Mouse (Mus musculus): ENCODE measurements at regions not wholly inside any gene's neighbourhood (a gene's known extent, or its start where the extent isn't known, plus 50 kb on each side); places are given as distances from the start of the nearest gene placed in this dataset.

- DNase-seq: peak; percentile 46
Observed at GRCm38 (mm10) chr15:25117980-25118379, 295.6 kb downstream of the Basp1 start.

GRCm38 (mm10) chr15:25102727-25103126 lies 310.8 kb downstream of the Basp1 start:
- DNase-seq: no peak

DNA sequence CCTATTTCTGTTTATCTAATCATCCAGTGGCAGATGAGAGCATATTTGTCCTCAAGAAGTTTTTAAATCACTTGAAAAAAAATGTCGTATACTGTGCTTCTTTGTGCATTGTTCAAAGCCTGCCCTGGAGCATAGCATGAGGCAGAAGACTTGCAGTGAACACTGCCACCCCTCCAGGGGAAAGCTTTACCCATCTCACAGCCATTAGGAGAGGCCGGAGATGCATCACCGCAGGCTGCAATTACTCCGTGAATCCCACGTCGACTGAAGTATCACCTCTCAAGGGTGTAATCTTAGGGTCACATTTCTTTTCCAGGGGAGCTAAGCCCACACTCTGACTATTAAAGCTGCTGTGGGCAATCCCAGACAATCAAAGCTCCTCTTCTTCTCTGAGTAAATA lies 319.8 kb downstream of the Basp1 start:
- no peak for DNase-seq

DNA sequence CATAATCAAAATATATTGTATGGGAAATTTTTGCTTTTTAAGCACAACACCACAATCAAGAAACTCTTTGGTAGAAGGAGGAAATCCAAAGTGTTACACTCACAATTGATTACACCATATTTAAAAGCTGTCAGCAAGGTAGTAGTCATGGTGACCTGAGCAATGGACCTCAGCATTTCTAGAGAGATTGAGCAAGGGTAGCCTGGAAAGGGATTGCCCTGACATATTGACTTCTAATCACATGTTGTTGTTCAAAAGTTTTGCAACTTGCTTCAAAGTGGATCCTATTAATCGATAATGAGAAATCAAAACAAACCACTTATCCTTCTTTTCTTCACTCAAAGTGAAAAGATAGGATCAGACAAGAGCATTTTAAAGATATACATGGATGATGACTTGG lies 343.9 kb downstream of the Basp1 start:
- DNase-seq: no peak

GRCm38 (mm10) chr15:25059347-25059746 lies 354.2 kb downstream of the Basp1 start:
- DNase-seq: no peak

GRCm38 (mm10) chr15:25047875-25048274 lies 365.7 kb downstream of the Basp1 start:
- peak; percentile 67 for DNase-seq

GRCm38 (mm10) chr15:25046514-25047138 lies 366.9 kb downstream of the Basp1 start:
- DNase-seq: no peak

DNA sequence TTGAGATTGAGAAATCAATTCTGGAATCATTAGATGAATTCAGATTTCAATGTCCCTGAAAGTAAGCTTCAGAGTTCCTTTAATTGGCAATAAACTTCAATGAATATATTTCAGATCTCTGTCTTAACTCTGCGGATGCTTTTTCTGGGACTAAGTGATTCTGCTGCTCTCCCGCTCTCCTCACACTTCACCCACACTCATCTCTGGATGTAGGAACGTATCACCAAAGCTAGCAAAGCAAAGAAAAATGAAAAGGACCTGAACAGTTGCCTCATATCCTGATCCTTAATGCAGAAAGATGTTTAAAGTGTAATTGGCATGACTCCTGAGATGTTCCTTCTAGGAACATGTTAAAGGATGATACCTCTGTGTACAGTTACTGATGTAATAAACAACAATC lies 377.3 kb downstream of the Basp1 start:
- no peak for DNase-seq

- DNase-seq: no peak
Observed at GRCm38 (mm10) chr15:25027865-25028264, 385.7 kb downstream of the Basp1 start.

DNA sequence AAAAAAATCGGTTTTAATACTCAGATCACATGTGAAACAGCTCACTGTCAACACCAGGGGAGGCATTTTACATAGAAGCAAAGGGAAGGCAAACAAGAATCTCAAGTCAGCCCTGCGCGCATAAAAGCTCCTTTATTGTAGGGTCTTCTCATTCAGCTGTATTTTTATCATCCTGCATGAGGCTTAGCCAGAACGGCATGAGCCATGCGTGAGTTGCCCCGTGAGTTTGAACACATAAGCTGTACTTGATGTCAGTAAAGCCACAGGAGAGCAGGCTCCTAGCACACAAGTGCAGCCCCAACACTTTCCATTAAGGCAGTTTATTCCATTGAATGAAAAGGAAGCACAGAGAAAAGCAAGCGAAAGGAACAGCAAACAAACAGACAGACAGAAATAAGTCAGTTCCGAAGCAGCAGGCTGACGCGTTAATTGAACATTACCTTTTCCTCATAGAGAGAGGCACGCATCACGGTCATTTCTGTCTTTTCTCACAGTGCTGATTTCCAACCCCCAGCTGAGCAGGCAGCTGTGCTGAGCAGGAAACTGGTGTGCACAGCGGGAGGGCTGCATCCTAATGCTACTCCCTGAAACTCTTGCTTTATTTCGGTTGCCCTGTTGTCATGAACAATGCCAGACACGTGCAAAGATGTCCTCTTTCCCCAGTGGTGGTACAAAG lies 386.6 kb downstream of the Basp1 start:
- no peak for DNase-seq

GRCm38 (mm10) chr15:25026351-25026750 lies 387.2 kb downstream of the Basp1 start:
- DNase-seq: no peak

- DNase-seq: no peak
Observed at GRCm38 (mm10) chr15:25020916-25021315, 392.6 kb downstream of the Basp1 start.

DNA sequence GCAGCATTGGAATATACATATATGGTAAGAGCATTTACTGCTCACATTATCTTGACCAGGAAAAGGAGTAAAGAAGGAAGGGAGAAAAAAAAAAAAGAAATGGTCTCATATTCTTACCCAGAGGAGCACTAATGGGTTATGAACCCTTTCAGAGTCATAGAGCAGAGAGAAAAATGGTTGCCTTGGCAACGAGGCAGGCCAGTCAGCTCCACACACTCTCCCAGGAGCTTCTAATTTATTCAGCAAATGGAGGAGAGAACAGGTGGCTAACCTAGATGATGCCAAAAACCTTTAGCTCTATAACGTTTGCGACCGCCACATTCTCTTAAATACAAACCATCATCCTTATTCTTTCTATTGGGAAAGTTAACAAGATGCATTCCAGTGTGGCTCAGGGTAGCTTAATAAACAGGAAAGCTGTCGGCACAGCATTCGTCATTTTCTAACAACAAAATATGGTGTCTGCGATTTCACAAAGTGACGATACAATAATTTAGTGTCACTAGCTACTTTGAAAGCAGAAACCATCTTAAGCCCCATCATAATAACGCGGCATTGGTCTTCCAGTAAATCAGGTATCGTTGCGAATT lies 394.1 kb downstream of the Basp1 start:
- no peak for DNase-seq

DNA sequence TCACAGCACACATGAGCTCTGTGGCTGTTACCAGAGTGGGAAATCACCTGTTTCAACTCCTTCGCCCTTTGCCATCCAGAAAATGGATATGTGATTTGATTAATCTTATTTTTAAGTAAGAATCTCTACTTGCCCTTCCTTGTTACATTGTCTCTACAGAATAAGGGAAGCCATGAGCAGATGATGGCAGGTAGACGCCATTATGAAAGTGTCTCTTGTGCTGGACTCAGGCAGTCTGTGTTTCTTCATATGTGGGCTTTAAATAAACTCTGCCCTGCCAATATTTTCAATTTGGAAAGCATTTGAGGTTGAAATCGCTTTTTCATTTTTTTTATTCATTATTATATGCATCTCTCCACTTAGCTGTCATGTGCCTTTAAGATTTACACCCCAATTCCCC lies 394.6 kb downstream of the Basp1 start:
- DNase-seq: no peak

- no peak for DNase-seq
Observed at GRCm38 (mm10) chr15:25007720-25008119, 405.8 kb downstream of the Basp1 start.

DNA sequence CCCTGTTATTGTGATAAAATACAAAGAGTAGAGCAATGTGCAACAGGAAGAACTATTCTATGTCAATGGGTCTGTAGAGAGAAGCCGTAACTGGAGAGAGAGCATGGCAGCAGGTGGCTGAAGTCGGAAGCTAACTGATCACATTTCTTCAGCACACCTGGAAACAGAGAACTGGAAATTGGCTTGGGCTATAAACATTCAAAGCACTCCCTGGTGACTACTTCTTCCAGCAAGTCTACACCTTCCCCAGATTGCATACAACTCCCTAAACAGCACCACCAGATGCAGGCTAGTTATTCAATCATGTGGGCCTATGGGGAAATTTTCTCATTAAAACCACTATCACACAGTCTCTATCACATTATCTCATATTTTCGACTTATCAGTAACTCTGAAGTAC lies 413.4 kb downstream of the Basp1 start:
- DNase-seq: no peak

DNA sequence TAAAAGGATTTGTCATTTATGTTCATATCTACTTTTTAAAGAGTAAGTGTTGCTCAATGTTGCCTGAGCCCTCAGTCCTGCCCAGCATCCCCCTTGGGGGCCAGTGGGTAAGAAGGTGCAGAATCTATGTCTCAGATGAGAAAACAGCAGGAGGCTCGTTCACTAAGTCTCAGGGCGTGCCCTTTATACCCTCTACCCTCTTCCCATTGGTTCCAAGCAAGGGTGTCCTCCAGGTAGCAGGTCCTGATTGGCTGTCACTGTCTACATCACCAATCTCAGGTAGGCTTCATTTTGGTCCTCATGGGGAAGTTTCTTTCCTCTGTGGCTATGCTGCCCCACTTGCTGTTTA lies 420.3 kb downstream of the Basp1 start:
- DNase-seq: no peak

DNA sequence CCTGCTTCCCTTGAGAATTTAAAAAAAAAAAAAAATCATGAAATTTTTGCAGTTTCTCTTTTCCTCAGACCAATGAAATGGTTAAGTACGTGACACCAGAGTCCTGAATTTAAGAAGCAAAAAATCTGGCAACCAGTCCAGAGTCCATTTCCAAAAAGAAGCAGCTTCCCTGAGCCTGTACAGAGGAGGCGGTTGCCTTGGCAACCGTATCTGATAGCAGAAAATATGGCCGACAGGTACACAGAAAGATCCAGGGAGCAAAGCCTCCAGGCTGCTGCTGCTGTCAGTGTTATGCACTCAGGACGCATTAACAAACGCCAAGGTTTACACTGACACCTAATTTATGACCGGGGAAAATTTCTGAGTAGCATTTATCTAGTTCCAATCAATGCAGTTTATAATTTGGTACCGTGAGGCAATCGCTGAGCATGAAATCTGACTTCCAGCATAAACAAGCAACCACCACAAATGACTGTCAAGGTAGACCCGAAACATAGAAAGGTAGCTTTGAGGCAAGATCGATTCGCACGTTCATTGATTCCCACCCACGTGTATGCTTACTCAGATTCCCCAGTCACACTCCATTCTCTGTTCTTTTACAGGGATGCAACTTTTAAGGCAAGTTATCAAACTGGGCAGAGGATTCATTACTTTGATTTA lies 420.8 kb downstream of the Basp1 start:
- DNase-seq: no peak

GRCm38 (mm10) chr15:24990082-24990786 lies 423.3 kb downstream of the Basp1 start:
- no peak for DNase-seq

DNA sequence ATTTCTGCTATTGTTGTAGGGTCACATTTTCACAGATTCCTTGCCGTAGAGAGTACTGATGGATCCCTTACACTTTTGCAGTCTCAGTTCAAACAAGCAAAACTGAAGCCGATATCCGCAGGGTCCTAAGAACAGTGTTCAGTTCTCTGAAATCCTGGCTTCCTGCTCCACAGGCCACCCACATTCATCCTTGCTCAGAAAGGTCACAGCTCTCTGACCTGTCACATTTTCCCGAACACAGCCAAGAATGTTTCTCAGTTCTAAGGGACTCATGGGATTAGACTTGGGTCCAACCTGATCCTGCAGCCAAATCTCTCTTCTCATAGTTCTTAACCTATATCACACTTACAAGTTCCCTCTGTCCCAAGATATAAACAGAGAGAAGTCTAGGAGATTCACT lies 432.7 kb downstream of the Basp1 start:
- no peak for DNase-seq

DNA sequence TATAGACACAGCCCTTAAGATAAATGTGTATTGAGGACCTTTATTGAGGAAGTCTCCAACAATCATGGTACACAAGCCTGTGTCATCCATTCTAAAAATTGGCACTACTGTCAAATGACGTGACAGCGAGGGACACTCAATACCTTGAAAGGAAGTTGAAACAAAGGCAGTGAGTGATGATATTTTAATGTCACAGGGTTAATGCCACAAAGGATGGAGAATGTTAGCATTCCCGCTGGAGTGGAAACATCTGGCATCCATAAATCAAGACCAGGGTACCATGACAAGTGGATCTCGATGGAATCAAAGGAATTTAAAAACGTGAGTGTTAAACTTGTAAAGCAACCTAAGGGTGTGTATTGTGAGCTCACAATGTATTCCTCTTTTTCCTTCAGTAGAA lies 441.5 kb downstream of the Basp1 start:
- DNase-seq: no peak

DNA sequence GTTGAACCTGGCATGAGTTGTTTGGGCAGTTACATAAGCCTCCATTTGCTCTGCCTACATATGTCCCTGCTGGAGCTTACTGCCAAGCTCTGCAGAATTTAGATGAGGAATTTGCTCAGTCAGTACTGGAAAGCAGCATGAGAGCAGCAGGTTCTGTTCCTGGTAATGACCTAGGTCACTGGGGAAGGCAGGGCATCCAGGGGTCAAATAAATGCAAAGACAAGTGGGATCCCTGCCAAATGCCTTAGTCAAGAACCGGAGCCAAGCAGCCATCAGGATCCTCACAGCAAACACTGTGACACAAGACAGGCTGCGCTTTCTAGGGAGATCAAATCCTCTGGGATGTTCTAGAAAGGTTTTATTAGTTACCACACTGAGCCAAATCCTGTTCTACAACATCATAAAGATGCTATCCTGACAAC lies 444.2 kb downstream of the Basp1 start:
- DNase-seq: no peak

DNA sequence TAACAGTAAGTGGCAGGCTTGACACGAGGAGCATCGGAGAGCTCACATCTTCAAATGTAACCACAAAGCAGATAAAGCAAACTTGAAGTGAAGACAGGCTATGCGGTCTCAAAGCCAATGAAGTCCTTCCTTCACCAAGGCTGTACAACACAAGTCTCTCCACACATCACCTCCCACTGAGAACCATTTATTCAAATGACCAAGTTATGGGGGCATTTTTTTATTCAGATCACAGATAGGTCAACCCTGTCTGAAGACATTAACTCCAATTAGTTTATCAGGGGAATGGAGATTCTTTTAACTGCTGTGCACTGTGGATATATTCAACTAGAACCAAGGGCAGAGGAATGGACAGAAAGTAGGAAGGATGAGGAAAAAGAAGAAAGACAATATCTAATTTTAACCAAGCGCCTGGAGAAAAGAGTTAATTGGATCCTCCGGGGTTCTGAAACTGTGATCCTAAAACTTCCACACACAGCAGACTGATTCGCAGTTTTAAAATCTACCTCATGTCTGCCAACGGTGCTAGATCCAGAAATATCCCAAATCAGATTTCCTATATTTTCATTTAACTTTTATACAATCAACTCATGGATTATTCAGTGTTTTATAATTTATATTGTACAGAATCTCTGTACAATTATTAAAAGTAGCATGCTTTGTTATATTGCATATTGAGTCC lies 444.8 kb downstream of the Basp1 start:
- no peak for DNase-seq

Data from thymus, postnatal 4 days (tissue).